Mouse (Mus musculus): ENCODE data around the gene Nde1.

GRCm38 (mm10) chr16:14158936-14159745 lies 3.9 kb upstream of the Nde1 start:
- TF ChIP-seq GATA1 (IDR thresholded peaks at IDR 0.05; ENCODE audit: low read length) (no peak), TAL1 (IDR thresholded peaks at IDR 0.05; ENCODE audit: low read length) (no peak)

All from erythroblast, embryonic 14.5 days (primary cell).